Mouse (Mus musculus) forebrain, embryonic 11.5 days (tissue): ENCODE results near the gene Fam83b. TPM values are rescaled to one million over a fixed set of nuclear protein-coding genes. Genes with fewer than 3 reads are reported as not detected.
A peak's percentile ranks its signal among the peaks of the same experiment; 100 is the strongest.

ENCODE experiments used
- ATAC-seq: fragments of 200-750 bp; cut with Nextera tagmentation; replicated peaks from 2 replicates; pipeline ENCODE4 v1.8.0; 2017; ENCODE audit warnings: moderate TSS enrichment; ENCODE audit not compliant: low FRiP score
- DNase-seq: peaks from one replicate; pipeline ENCODE4 v3.0.0-alpha.2; 2017; ENCODE audit warnings: low spot score
- H3K27ac ChIP-seq: fragments of 300-500 bp; sonication (generic); 2 replicates; pipeline ENCODE4 v1.5.1; 2014; ENCODE audit warnings: low read depth, low read length
- H3K27me3 ChIP-seq: fragments of 300-500 bp; sonication (generic); 2 replicates; pipeline ENCODE4 v1.6.1; 2014; ENCODE audit warnings: mild to moderate bottlenecking, low read length, mixed read lengths; ENCODE audit not compliant: control insufficient read depth, insufficient read depth
- H3K36me3 ChIP-seq: fragments of 300-500 bp; sonication (generic); 2 replicates; pipeline ENCODE4 v1.6.1; 2014; ENCODE audit warnings: mild to moderate bottlenecking, low read length, moderate library complexity, mixed read lengths; ENCODE audit not compliant: control insufficient read depth, insufficient read depth
- H3K4me1 ChIP-seq: fragments of 300-500 bp; sonication (generic); replicated peaks from 2 replicates; pipeline ENCODE4 v1.6.1; 2014; ENCODE audit warnings: low read length, mixed read lengths; ENCODE audit not compliant: control insufficient read depth, insufficient read depth
- H3K4me2 ChIP-seq: fragments of 300-500 bp; sonication (generic); 2 replicates; pipeline ENCODE4 v1.6.1; 2014; ENCODE audit warnings: low read depth, mild to moderate bottlenecking, low read length, moderate library complexity, mixed read lengths; ENCODE audit not compliant: severe bottlenecking
- H3K4me3 ChIP-seq: fragments of 300-500 bp; sonication (generic); 2 replicates; pipeline ENCODE4 v1.5.1; 2014; ENCODE audit warnings: low read depth, low read length
- H3K9ac ChIP-seq: fragments of 300-500 bp; sonication (generic); 2 replicates; pipeline ENCODE4 v1.6.1; 2014; ENCODE audit warnings: low read length
- H3K9me3 ChIP-seq: fragments of 300-500 bp; sonication (generic); 2 replicates; pipeline ENCODE4 v1.6.1; 2016; ENCODE audit warnings: low read length, mixed read lengths; ENCODE audit not compliant: control insufficient read depth
- WGBS: fragments of 180-500 bp; shearing (Covaris S2); extraction: QIAGEN DNeasy Blood & Tissue Kit; methylation state at CpG from one replicate; pipeline ENCODE4 v1.1.7; 2014; 5-methylcytosine and 5-hydroxymethylcytosine counted together
- polyA plus RNA-seq: library from polyadenylated mRNA; unstranded; fragments of >200 nt; fragmentation: Nextera tagmentation; extraction: Ambion mirVana; gene quantifications from 2 replicates; pipeline ENCODE4 v1.2.1, GENCODE M21; 2014

The Fam83b gene
- 0.16 and 0.64 TPM in 2 replicates for polyA plus RNA-seq

GRCm38 (mm10) chr9:76566515-76567280, at the start of gene Fam83b:
Gene Fam83b (minus strand): TSS chr9:76567116.
- ATAC-seq (peak; percentile 73), DNase-seq (peak; percentile 66)
- Histone ChIP-seq H3K27ac (no peak within 1 kb of the TSS), H3K4me2 (peak within 1 kb of the TSS; percentile 96), H3K27me3 (peaks cover 3% of the 10 kb centered on the region; the same call in 1 of the 2 replicates), H3K4me1 (no peaks in the 10 kb centered on the region), H3K4me3 (peak within 1 kb of the TSS; percentile 58), H3K9me3 (no peaks in the 10 kb centered on the region), H3K9ac (peak within 1 kb of the TSS; percentile 61), H3K36me3 (no peaks in the 10 kb centered on the region)
- WGBS, result 5% methylated on average over 40 of the region's 40 CpGs

GRCm38 (mm10) chr9:76614165-76614564, 47.2 kb upstream of the Fam83b start:
- H3K27me3 ChIP-seq, result no peaks in the 10 kb centered on the region
- H3K9me3 ChIP-seq, result no peaks in the 10 kb centered on the region
- WGBS, result 81% methylated on average over 4 of the region's 4 CpGs
- H3K9ac ChIP-seq, result no peak overlapping the region
- no peak overlapping the region for H3K27ac ChIP-seq
- DNase-seq, result no peak
- H3K4me3 ChIP-seq, result no peak overlapping the region
- no peaks in the 10 kb centered on the region for H3K4me1 ChIP-seq
- H3K36me3 ChIP-seq, result no peaks in the 10 kb centered on the region
- no peak overlapping the region for H3K4me2 ChIP-seq
- no peak for ATAC-seq

GRCm38 (mm10) chr9:76603744-76604143, 36.8 kb upstream of the Fam83b start:
- no peaks in the 10 kb centered on the region for H3K9me3 ChIP-seq
- no peaks in the 10 kb centered on the region for H3K27me3 ChIP-seq
- no peak overlapping the region for H3K9ac ChIP-seq
- no peak overlapping the region for H3K4me3 ChIP-seq
- H3K4me2 ChIP-seq, result no peak overlapping the region
- no peaks in the 10 kb centered on the region for H3K4me1 ChIP-seq
- H3K36me3 ChIP-seq, result no peaks in the 10 kb centered on the region
- H3K27ac ChIP-seq, result no peak overlapping the region
- ATAC-seq, result no peak
- 75% methylated on average over 5 of the region's 5 CpGs for WGBS
- no peak for DNase-seq

- WGBS, result 91% methylated on average over 2 of the region's 2 CpGs
- Histone ChIP-seq H3K9ac (no peak overlapping the region), H3K9me3 (no peaks in the 10 kb centered on the region), H3K4me1 (no peaks in the 10 kb centered on the region), H3K36me3 (no peaks in the 10 kb centered on the region), H3K4me2 (no peak overlapping the region), H3K27ac (no peak overlapping the region), H3K27me3 (no peaks in the 10 kb centered on the region), H3K4me3 (no peak overlapping the region)
- DNase-seq (no peak), ATAC-seq (no peak)
These were observed 36.0 kb upstream of the Fam83b start for GRCm38 (mm10) chr9:76602874-76603273.

GRCm38 (mm10) chr9:76597395-76597794, 30.5 kb upstream of the Fam83b start:
- 87% methylated on average over 4 of the region's 4 CpGs for WGBS
- no peaks in the 10 kb centered on the region for H3K27me3 ChIP-seq
- H3K36me3 ChIP-seq, result no peaks in the 10 kb centered on the region
- no peaks in the 10 kb centered on the region for H3K4me1 ChIP-seq
- no peak overlapping the region for H3K4me2 ChIP-seq
- no peaks in the 10 kb centered on the region for H3K9me3 ChIP-seq
- no peak overlapping the region for H3K9ac ChIP-seq
- DNase-seq (no peak), ATAC-seq (no peak)
- no peak overlapping the region for H3K4me3 ChIP-seq
- H3K27ac ChIP-seq, result no peak overlapping the region

GRCm38 (mm10) chr9:76593841-76594240, 26.9 kb upstream of the Fam83b start:
- H3K4me3 ChIP-seq, result no peak overlapping the region
- ATAC-seq, result no peak
- no peak overlapping the region for H3K27ac ChIP-seq
- no peaks in the 10 kb centered on the region for H3K36me3 ChIP-seq
- no peak overlapping the region for H3K4me2 ChIP-seq
- H3K27me3 ChIP-seq, result no peaks in the 10 kb centered on the region
- no peaks in the 10 kb centered on the region for H3K4me1 ChIP-seq
- DNase-seq, result no peak
- WGBS, result 75% methylated on average over 2 of the region's 2 CpGs
- H3K9me3 ChIP-seq, result no peaks in the 10 kb centered on the region
- H3K9ac ChIP-seq, result no peak overlapping the region

GRCm38 (mm10) chr9:76583943-76584342, 17.0 kb upstream of the Fam83b start:
- no peak overlapping the region for H3K27ac ChIP-seq
- H3K27me3 ChIP-seq, result no peaks in the 10 kb centered on the region
- H3K4me2 ChIP-seq, result no peak overlapping the region
- no peaks in the 10 kb centered on the region for H3K36me3 ChIP-seq
- H3K4me3 ChIP-seq, result no peak overlapping the region
- DNase-seq (no peak), ATAC-seq (no peak)
- no peaks in the 10 kb centered on the region for H3K9me3 ChIP-seq
- 90% methylated on average over 6 of the region's 6 CpGs for WGBS
- no peaks in the 10 kb centered on the region for H3K4me1 ChIP-seq
- H3K9ac ChIP-seq, result no peak overlapping the region

- no peak for DNase-seq
- no peaks in the 10 kb centered on the region for H3K9me3 ChIP-seq
- no peak overlapping the region for H3K9ac ChIP-seq
- no peaks in the 10 kb centered on the region for H3K27me3 ChIP-seq
- H3K4me2 ChIP-seq, result no peak overlapping the region
- no peaks in the 10 kb centered on the region for H3K4me1 ChIP-seq
- H3K27ac ChIP-seq, result no peak overlapping the region
- H3K36me3 ChIP-seq, result no peaks in the 10 kb centered on the region
- no peak overlapping the region for H3K4me3 ChIP-seq
- no peak for ATAC-seq
- WGBS, result 89% methylated on average over 5 of the region's 5 CpGs
These were observed 15.1 kb upstream of the Fam83b start for GRCm38 (mm10) chr9:76581966-76582365.

- H3K27me3 ChIP-seq, result peaks cover 3% of the 10 kb centered on the region; the same call in 1 of the 2 replicates
- no peaks in the 10 kb centered on the region for H3K4me1 ChIP-seq
- 4% methylated on average over 13 of the region's 13 CpGs for WGBS
- peak overlapping the region; percentile 58 for H3K4me3 ChIP-seq
- ATAC-seq (peak; percentile 59), DNase-seq (no peak)
- H3K9me3 ChIP-seq, result no peaks in the 10 kb centered on the region
- H3K27ac ChIP-seq, result no peak overlapping the region
- peak overlapping the region; percentile 96 for H3K4me2 ChIP-seq
- H3K9ac ChIP-seq, result peak overlapping the region; percentile 61
- no peaks in the 10 kb centered on the region for H3K36me3 ChIP-seq
These were observed 352 bp upstream of the Fam83b start for GRCm38 (mm10) chr9:76567281-76567655.
